Mouse (Mus musculus): Measurements from ENCODE around the gene Sp2. TPM values are rescaled to one million over a fixed set of nuclear protein-coding genes. Genes with fewer than 3 reads are reported as not detected.

Sp2 gene
- polyA plus RNA-seq, 1 experiment from 2014 or later: 18.0 TPM

GRCm38 (mm10) chr11:96992722-96993311 lies 10.1 kb upstream of the Sp2 start:
- Histone ChIP-seq H3K4me2 (no peak overlapping the region), H3K27ac (no peak overlapping the region), H3K9me3 (no peaks in the 10 kb centered on the region), H3K27me3 (peaks cover 53% of the 10 kb centered on the region), H3K36me3 (no peaks in the 10 kb centered on the region), H3K4me3 (no peak overlapping the region), H3K4me1 (peaks cover 26% of the 10 kb centered on the region), H3K9ac (0 out of 2 replicates have a peak overlapping the region, but pooled peaks have one; percentile 27)
- WGBS: 26% methylated on average over 8 of the region's 8 CpGs
- ATAC-seq (ENCODE audit: insufficient number of reproducible peaks, insufficient read depth, low FRiP score, low TSS enrichment, low read depth): no peak; the same call in 1 of the 2 replicates

- Histone ChIP-seq H3K9me3 (no peaks in the 10 kb centered on the region), H3K4me2 (no peak overlapping the region), H3K27me3 (peaks cover 52% of the 10 kb centered on the region), H3K36me3 (no peaks in the 10 kb centered on the region), H3K27ac (no peak overlapping the region), H3K4me3 (no peak overlapping the region), H3K9ac (no peak overlapping the region), H3K4me1 (peaks cover 19% of the 10 kb centered on the region)
- ATAC-seq (ENCODE audit: insufficient number of reproducible peaks, insufficient read depth, low FRiP score, low TSS enrichment, low read depth): no peak
- WGBS: 81% methylated on average over 5 of the region's 5 CpGs
Observed at GRCm38 (mm10) chr11:96991501-96991900, 8.7 kb upstream of the Sp2 start.

- WGBS: 6% methylated on average over 31 of the region's 31 CpGs
- peak overlapping the region; percentile 63 for H3K4me2 ChIP-seq
- peak overlapping the region; percentile 35 for H3K4me3 ChIP-seq
- peak overlapping the region; percentile 49 for H3K9ac ChIP-seq
- H3K9me3 ChIP-seq: no peaks in the 10 kb centered on the region
- ATAC-seq (ENCODE audit: insufficient number of reproducible peaks, insufficient read depth, low FRiP score, low TSS enrichment, low read depth): no peak
- H3K4me1 ChIP-seq: peaks cover 11% of the 10 kb centered on the region; the same call in 1 of the 2 replicates
- peaks cover 63% of the 10 kb centered on the region for H3K27me3 ChIP-seq
- H3K36me3 ChIP-seq: no peaks in the 10 kb centered on the region
- no peak overlapping the region for H3K27ac ChIP-seq
Observed at GRCm38 (mm10) chr11:96987873-96988655, 5.3 kb upstream of the Sp2 start.

GRCm38 (mm10) chr11:96986463-96986862 lies 3.7 kb upstream of the Sp2 start:
- 53% methylated on average over 3 of the region's 3 CpGs for WGBS
- Histone ChIP-seq H3K27ac (no peak overlapping the region), H3K9ac (no peak overlapping the region), H3K27me3 (peaks cover 53% of the 10 kb centered on the region), H3K4me2 (no peak overlapping the region), H3K4me3 (no peak overlapping the region), H3K4me1 (peaks cover 18% of the 10 kb centered on the region; the same call in 1 of the 2 replicates), H3K9me3 (no peaks in the 10 kb centered on the region), H3K36me3 (no peaks in the 10 kb centered on the region)
- ATAC-seq (ENCODE audit: insufficient number of reproducible peaks, insufficient read depth, low FRiP score, low TSS enrichment, low read depth): no peak

- Histone ChIP-seq H3K4me3 (no peak overlapping the region), H3K4me1 (peaks cover 18% of the 10 kb centered on the region; the same call in 1 of the 2 replicates), H3K27me3 (peaks cover 53% of the 10 kb centered on the region), H3K4me2 (no peak overlapping the region), H3K9ac (no peak overlapping the region), H3K9me3 (no peaks in the 10 kb centered on the region), H3K27ac (no peak overlapping the region; the same call in 1 of the 2 replicates), H3K36me3 (no peaks in the 10 kb centered on the region)
- ATAC-seq (ENCODE audit: insufficient number of reproducible peaks, insufficient read depth, low FRiP score, low TSS enrichment, low read depth): no peak
- WGBS: 24% methylated on average over 4 of the region's 4 CpGs
Observed at GRCm38 (mm10) chr11:96984903-96985302, 2.1 kb upstream of the Sp2 start.

GRCm38 (mm10) chr11:96982355-96982754 lies 404 bp downstream of the Sp2 start:
- H3K9me3 ChIP-seq: no peaks in the 10 kb centered on the region
- no peak overlapping the region for H3K9ac ChIP-seq
- H3K4me3 ChIP-seq: no peak overlapping the region; the same call in 1 of the 2 replicates
- H3K36me3 ChIP-seq: no peaks in the 10 kb centered on the region
- ATAC-seq (ENCODE audit: insufficient number of reproducible peaks, insufficient read depth, low FRiP score, low TSS enrichment, low read depth): no peak
- H3K4me1 ChIP-seq: peaks cover 14% of the 10 kb centered on the region
- H3K4me2 ChIP-seq: peak overlapping the region; percentile 37
- H3K27ac ChIP-seq: no peak overlapping the region
- peaks cover 39% of the 10 kb centered on the region for H3K27me3 ChIP-seq
- 2% methylated on average over 7 of the region's 7 CpGs for WGBS

- 73% methylated on average over 15 of the region's 15 CpGs for WGBS
Observed at GRCm38 (mm10) chr11:96981461-96981860, 1.3 kb downstream of the Sp2 start.

GRCm38 (mm10) chr11:96980021-96980420 lies 2.7 kb downstream of the Sp2 start:
- no peak overlapping the region for H3K27ac ChIP-seq
- no peaks in the 10 kb centered on the region for H3K9me3 ChIP-seq
- 0 out of 2 replicates have a peak overlapping the region, but pooled peaks have one; percentile 40 for H3K9ac ChIP-seq
- peaks cover 19% of the 10 kb centered on the region for H3K27me3 ChIP-seq
- H3K4me2 ChIP-seq: no peak overlapping the region
- ATAC-seq (ENCODE audit: insufficient number of reproducible peaks, insufficient read depth, low FRiP score, low TSS enrichment, low read depth): no peak
- 68% methylated on average over 5 of the region's 5 CpGs for WGBS
- H3K4me1 ChIP-seq: peaks cover 29% of the 10 kb centered on the region
- no peaks in the 10 kb centered on the region for H3K36me3 ChIP-seq
- H3K4me3 ChIP-seq: no peak overlapping the region

More at GRCm38 (mm10) chr11:96981461-96981860, 1.3 kb downstream of the Sp2 start:
- Histone ChIP-seq H3K27me3 (peaks cover 32% of the 10 kb centered on the region), H3K36me3 (no peaks in the 10 kb centered on the region), H3K4me3 (no peak overlapping the region), H3K4me2 (no peak overlapping the region), H3K4me1 (peaks cover 16% of the 10 kb centered on the region), H3K27ac (no peak overlapping the region), H3K9me3 (no peaks in the 10 kb centered on the region), H3K9ac (no peak overlapping the region)
- no peak for ATAC-seq (ENCODE audit: insufficient number of reproducible peaks, insufficient read depth, low FRiP score, low TSS enrichment, low read depth)

- Histone ChIP-seq H3K36me3 (no peaks in the 10 kb centered on the region), H3K9me3 (no peaks in the 10 kb centered on the region), H3K9ac (no peak overlapping the region), H3K27me3 (peaks cover 12% of the 10 kb centered on the region), H3K4me3 (no peak overlapping the region), H3K27ac (no peak overlapping the region), H3K4me2 (no peak overlapping the region), H3K4me1 (peaks cover 31% of the 10 kb centered on the region)
- ATAC-seq (ENCODE audit: insufficient number of reproducible peaks, insufficient read depth, low FRiP score, low TSS enrichment, low read depth): no peak
- 74% methylated on average over 7 of the region's 7 CpGs for WGBS
Observed at GRCm38 (mm10) chr11:96979329-96979728, 3.4 kb downstream of the Sp2 start.

- H3K36me3 ChIP-seq: no peaks in the 10 kb centered on the region
Observed at GRCm38 (mm10) chr11:96978401-96979246, 4.1 kb downstream of the Sp2 start.

More at GRCm38 (mm10) chr11:96978401-96979246, 4.1 kb downstream of the Sp2 start:
- peak overlapping the region; percentile 88 for H3K4me3 ChIP-seq
- H3K9me3 ChIP-seq: no peaks in the 10 kb centered on the region
- 28% methylated on average over 17 of the region's 17 CpGs for WGBS
- ATAC-seq (ENCODE audit: insufficient number of reproducible peaks, insufficient read depth, low FRiP score, low TSS enrichment, low read depth): no peak
- peaks cover 38% of the 10 kb centered on the region for H3K4me1 ChIP-seq
- peak overlapping the region; percentile 79 for H3K9ac ChIP-seq
- H3K27me3 ChIP-seq: peaks cover 5% of the 10 kb centered on the region; the same call in 1 of the 2 replicates
- peak overlapping the region; percentile 77 for H3K4me2 ChIP-seq
- H3K27ac ChIP-seq: peak overlapping the region; percentile 84
